In genomic region chr2:167932727-167933231, GRCm38 (mm10) we compare ENCODE assay signal across 8 mouse cellular contexts. TPM values are rescaled to one million over a fixed set of nuclear protein-coding genes. Genes with fewer than 3 reads are reported as not detected.
DNase-seq lines count a peak whose midpoint lies in the region; ATAC-seq and TF ChIP-seq lines count a peak whose summit lies in the region.

No protein-coding gene starts in this region.

- peak; percentile 49 for DNase-seq in adrenal gland, postnatal 10 days
- no peak for DNase-seq in adrenal gland, postnatal 4 days (ENCODE audit: low spot score in 2 of 2)
- no peak for DNase-seq in spleen, adult 2 months (ENCODE audit: low read depth in 1 of 2, low spot score in 2 of 2)
- DNase-seq in spleen, adult 12 weeks (ENCODE audit: low spot score): no peak
- DNase-seq in midbrain, embryonic 14.5 days: peak; percentile 57
- DNase-seq in left cerebral cortex, postnatal 36 days (ENCODE audit: low spot score in 2 of 2): no peak
- no peak for DNase-seq in ovary, postnatal 10 days (ENCODE audit: low spot score)

- WGBS in spleen, adult 2 months: 1% methylated on average over 18 of the region's 18 CpGs
- 0% methylated on average over 18 of the region's 18 CpGs for WGBS in midbrain, embryonic 14.5 days

- peaks cover 29% of the 10 kb centered on the region for H3K4me1 ChIP-seq in spleen, adult 2 months (ENCODE audit: control insufficient read depth, insufficient read depth, insufficient read length)
- peaks cover 29% of the 10 kb centered on the region for H3K4me1 ChIP-seq in midbrain, embryonic 14.5 days (ENCODE audit: control insufficient read depth, insufficient read depth, low read length)

- peak overlapping the region; percentile 94 for H3K9ac ChIP-seq in midbrain, embryonic 14.5 days (replicated peaks; ENCODE audit: low read length)

- H3K27me3 ChIP-seq in spleen, adult 2 months (ENCODE audit: control insufficient read depth, insufficient read depth, low read length): no peaks in the 10 kb centered on the region
- H3K27me3 ChIP-seq in midbrain, embryonic 14.5 days (ENCODE audit: control insufficient read depth, insufficient read depth, low read length): no peaks in the 10 kb centered on the region

- intact Hi-C loops in left cerebral cortex, postnatal 36 days (cut with DNase I): no loop called here

- no peak for TF ChIP-seq POLR2A in spleen, adult 2 months (IDR thresholded peaks at IDR 0.05; ENCODE audit: low read depth, low read length)

- no peak for TF ChIP-seq CTCF in spleen, adult 2 months (IDR thresholded peaks at IDR 0.05; ENCODE audit: extremely low read depth, insufficient read depth, insufficient read length, insufficient replicate concordance)

- H3K36me3 ChIP-seq in spleen, adult 2 months (ENCODE audit: control insufficient read depth, insufficient read depth, low read length): peaks cover 2% of the 10 kb centered on the region; the same call in 1 of the 2 replicates
- no peaks in the 10 kb centered on the region for H3K36me3 ChIP-seq in midbrain, embryonic 14.5 days (ENCODE audit: control insufficient read depth, insufficient read depth, low read length)

- no peaks in the 10 kb centered on the region for H3K9me3 ChIP-seq in midbrain, embryonic 14.5 days (ENCODE audit: control insufficient read depth, low read length)

- H3K4me2 ChIP-seq in midbrain, embryonic 14.5 days (ENCODE audit: low read length): peak overlapping the region; percentile 59

- H3K27ac ChIP-seq in spleen, adult 2 months (ENCODE audit: insufficient read depth, low read length): peak overlapping the region; percentile 92
- H3K27ac ChIP-seq in midbrain, embryonic 14.5 days (replicated peaks; ENCODE audit: low read depth, low read length): peak overlapping the region; percentile 82

- peak; percentile 18 for ATAC-seq in inflammation-experienced regulatory T-cells, adult 6 months
- ATAC-seq in midbrain, embryonic 14.5 days (ENCODE audit: low FRiP score, low TSS enrichment): peak; percentile 64

- peak overlapping the region; percentile 93 for H3K4me3 ChIP-seq in spleen, adult 2 months (ENCODE audit: extremely low read depth, insufficient read depth, insufficient read length)
- peak overlapping the region; percentile 95 for H3K4me3 ChIP-seq in midbrain, embryonic 14.5 days (replicated peaks; ENCODE audit: low read depth, low read length)

RNA-seq across cellular contexts. Expression of gene Ptpn1, which starts 0.9 kb away (rescaled TPM):
- 10 to 100 TPM; 43.1 to 50.2 TPM for total RNA-seq in adrenal gland, postnatal 10 days (2021)
- total RNA-seq in adrenal gland, postnatal 4 days (2021): 10 to 100 TPM; 49.4 to 58.7 TPM
- polyA plus RNA-seq in spleen, adult 2 months (2012; rRNA removed): 83.8 and 110 TPM in 2 replicates
- polyA plus RNA-seq in inflammation-experienced regulatory T-cells, adult 6 months (2017; shearing (Covaris generic)): 100 to 1,000 TPM; 121 to 180 (median 127) TPM
- polyA plus RNA-seq in midbrain, embryonic 14.5 days (2014; fragmentation: Nextera tagmentation; extraction: Ambion mirVana): 53.1 and 81.9 TPM in 2 replicates
- 10 to 100 TPM; 50.7 to 55.3 TPM for total RNA-seq in left cerebral cortex, postnatal 36 days (2021)

Comparison
In these comparisons a context has a peak if more than half of its experiments do, and no peak if none do; other contexts are left out.
1. DNase-seq: peak in adrenal gland, postnatal 10 days (single experiment) and midbrain, embryonic 14.5 days (single experiment); none in adrenal gland, postnatal 4 days (0 of 2), spleen, adult 2 months (0 of 2), spleen, adult 12 weeks (single experiment), left cerebral cortex, postnatal 36 days (0 of 2) and ovary, postnatal 10 days (single experiment).